Mouse (Mus musculus) myocyte (in vitro differentiated cells): ENCODE results near the gene Nos1. TPM values are rescaled to one million over a fixed set of nuclear protein-coding genes. Genes with fewer than 3 reads are reported as not detected.

ENCODE experiments used
- H3K27me3 ChIP-seq: one replicate; pipeline ENCODE4 v1.6.1; 2011; ENCODE audit not compliant: control insufficient read depth, insufficient read depth, insufficient read length
- H3K36me3 ChIP-seq: one replicate; pipeline ENCODE4 v1.6.1; 2011; ENCODE audit not compliant: control insufficient read depth, insufficient read depth
- H3K4me2 ChIP-seq: one replicate; pipeline ENCODE4 v1.6.1; 2011; ENCODE audit warnings: low read depth, control low read depth
- H3K4me3 ChIP-seq: one replicate; pipeline ENCODE4 v1.5.1; 2011; ENCODE audit warnings: mild to moderate bottlenecking, control low read depth, moderate library complexity
- H3K79me2 ChIP-seq: one replicate; pipeline ENCODE4 v1.6.1; 2011; ENCODE audit not compliant: control insufficient read depth, insufficient read depth
- H3ac ChIP-seq: one replicate; pipeline ENCODE4 v1.6.1; 2011; ENCODE audit not compliant: control insufficient read depth, insufficient read length
- CEBPB ChIP-seq: IDR thresholded peaks from 2 replicates; pipeline ENCODE4 v1.6.1; 2011; ENCODE audit warnings: mild to moderate bottlenecking, moderate library complexity; ENCODE audit not compliant: poor library complexity, insufficient read depth, severe bottlenecking
- E2F4 ChIP-seq: IDR thresholded peaks from one replicate; pipeline ENCODE4 v1.6.1; 2011; ENCODE audit warnings: mild to moderate bottlenecking, control low read depth, moderate library complexity; ENCODE audit not compliant: insufficient read depth
- MAX ChIP-seq: IDR thresholded peaks from one replicate; pipeline ENCODE4 v1.6.1; 2011; ENCODE audit warnings: low read depth, mild to moderate bottlenecking, control low read depth
- MYOD1 ChIP-seq, 3 experiments: IDR thresholded peaks; one replicate each; pipeline ENCODE4 v1.6.1; 2011; ENCODE audit warnings: control low read depth in 2 of 3, low read depth in 2 of 3, mild to moderate bottlenecking in 2 of 3, moderate library complexity in 1 of 3; ENCODE audit not compliant: insufficient read length in 2 of 3, control insufficient read depth in 1 of 3
- MYOG ChIP-seq, 3 experiments: IDR thresholded peaks; one replicate each; pipeline ENCODE4 v1.6.1; 2011; ENCODE audit warnings: control low read depth in 2 of 3, low read depth in 2 of 3, mild to moderate bottlenecking in 2 of 3; ENCODE audit not compliant: insufficient read length in 2 of 3, control insufficient read depth in 1 of 3, insufficient read depth in 1 of 3
- POLR2A ChIP-seq: IDR thresholded peaks from one replicate; pipeline ENCODE4 v1.6.1; 2011; ENCODE audit warnings: low read depth, mild to moderate bottlenecking, control low read depth, moderate library complexity; ENCODE audit not compliant: insufficient read length
- POLR2AphosphoS2 ChIP-seq: IDR thresholded peaks from one replicate; pipeline ENCODE4 v1.6.1; 2011; ENCODE audit warnings: low read depth, control low read depth; ENCODE audit not compliant: insufficient read length
- REST ChIP-seq: IDR thresholded peaks from one replicate; pipeline ENCODE4 v1.6.1; 2011; ENCODE audit warnings: mild to moderate bottlenecking, control low read depth, moderate library complexity; ENCODE audit not compliant: insufficient read depth, insufficient read length
- SRF ChIP-seq: IDR thresholded peaks from one replicate; pipeline ENCODE4 v1.6.1; 2011; ENCODE audit warnings: low read depth; ENCODE audit not compliant: control insufficient read depth, insufficient read length
- TCF12 ChIP-seq: IDR thresholded peaks from one replicate; pipeline ENCODE4 v1.6.1; 2011; ENCODE audit warnings: mild to moderate bottlenecking, control low read depth; ENCODE audit not compliant: poor library complexity, insufficient read depth, severe bottlenecking
- TCF3 ChIP-seq: IDR thresholded peaks from one replicate; pipeline ENCODE4 v1.6.1; 2011; ENCODE audit warnings: low read depth, control low read depth; ENCODE audit not compliant: insufficient read length
- USF1 ChIP-seq: IDR thresholded peaks from one replicate; pipeline ENCODE4 v1.6.1; 2011; ENCODE audit warnings: low read depth, mild to moderate bottlenecking, control low read depth, moderate library complexity
- polyA plus RNA-seq: library from polyadenylated mRNA; unstranded; fragments of >200 nt; fragmentation: generic; extraction: Trizol; gene quantifications from one replicate; pipeline ENCODE4 v1.2.1, GENCODE M21; 2012; ENCODE audit warnings: missing spikeins

Gene Nos1
- polyA plus RNA-seq, 1 experiment: 0.30 TPM

DNA sequence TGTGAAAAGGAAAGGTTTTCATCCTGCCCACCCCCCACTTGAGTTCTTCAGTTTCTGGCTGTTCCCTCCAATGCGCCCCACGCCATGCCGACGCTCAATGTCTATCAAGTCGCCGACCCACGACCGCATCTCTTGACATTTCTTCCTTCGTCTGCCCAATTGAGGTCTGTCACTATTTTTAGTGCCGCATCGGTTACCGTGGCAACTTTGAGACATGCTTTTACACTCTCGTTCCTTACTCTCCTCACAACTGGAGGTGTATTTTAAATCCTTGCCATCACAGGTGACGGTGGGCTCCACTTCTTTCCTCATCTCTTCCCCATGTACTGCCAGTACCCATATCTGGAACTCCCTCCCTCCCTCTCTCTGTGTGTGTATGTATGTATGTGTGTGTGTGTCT is 11.0 kb downstream of the Nos1 start:
- H3K27me3 ChIP-seq: no peaks in the 10 kb centered on the region
- H3ac ChIP-seq: no peak overlapping the region
- H3K4me2 ChIP-seq: no peak overlapping the region
- no peak overlapping the region for H3K4me3 ChIP-seq
- no peak for TF ChIP-seq POLR2AphosphoS2
- H3K79me2 ChIP-seq: no peaks in the 10 kb centered on the region
- no peaks in the 10 kb centered on the region for H3K36me3 ChIP-seq

DNA sequence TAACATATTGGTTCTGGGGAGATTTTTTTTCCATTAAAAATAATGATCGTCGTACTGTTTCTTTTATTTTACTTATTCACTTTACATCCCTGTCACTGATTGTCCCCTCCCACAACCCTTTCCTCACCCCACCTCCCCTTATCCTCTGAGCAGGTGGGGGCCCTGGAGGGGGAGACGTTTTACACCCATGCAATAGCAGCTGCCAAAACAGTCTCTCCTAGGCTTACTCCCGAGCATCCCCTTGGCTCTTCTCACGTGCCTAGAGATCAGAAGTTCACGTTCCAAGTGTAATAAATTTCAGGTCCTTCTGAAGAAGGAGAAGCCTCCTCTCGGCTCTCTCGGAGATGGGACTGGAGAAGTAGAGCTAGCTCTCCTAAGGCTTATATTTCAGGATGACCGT is 20.0 kb downstream of the Nos1 start:
- H3ac ChIP-seq: no peak overlapping the region
- TF ChIP-seq TCF12: no peak
- no peak for TF ChIP-seq MYOG (IDR thresholded peaks at IDR 0.05; ENCODE audit: control insufficient read depth in 1 of 3, insufficient read depth in 1 of 3, insufficient read length in 2 of 3, low read depth in 2 of 3)
- TF ChIP-seq REST: no peak
- H3K4me3 ChIP-seq: no peak overlapping the region
- H3K4me2 ChIP-seq: no peak overlapping the region
- H3K36me3 ChIP-seq: no peaks in the 10 kb centered on the region
- no peaks in the 10 kb centered on the region for H3K79me2 ChIP-seq
- no peaks in the 10 kb centered on the region for H3K27me3 ChIP-seq

- Histone ChIP-seq H3K36me3 (no peaks in the 10 kb centered on the region), H3ac (no peak overlapping the region), H3K4me3 (no peak overlapping the region), H3K4me2 (peak overlapping the region; percentile 13), H3K27me3 (no peaks in the 10 kb centered on the region), H3K79me2 (no peaks in the 10 kb centered on the region)
- TF ChIP-seq CEBPB (no peak), REST (no peak), POLR2AphosphoS2 (no peak), USF1 (no peak), TCF12 (no peak), SRF (no peak), E2F4 (no peak), POLR2A (no peak), MYOD1 (IDR thresholded peaks at IDR 0.05; ENCODE audit: control insufficient read depth in 1 of 3, insufficient read length in 2 of 3, low read depth in 2 of 3) (no peak), TCF3 (no peak), MAX (no peak), MYOG (IDR thresholded peaks at IDR 0.05; ENCODE audit: control insufficient read depth in 1 of 3, insufficient read depth in 1 of 3, insufficient read length in 2 of 3, low read depth in 2 of 3) (no peak)
Observed at GRCm38 (mm10) chr5:117802071-117802521, 21.3 kb downstream of the Nos1 start.

DNA sequence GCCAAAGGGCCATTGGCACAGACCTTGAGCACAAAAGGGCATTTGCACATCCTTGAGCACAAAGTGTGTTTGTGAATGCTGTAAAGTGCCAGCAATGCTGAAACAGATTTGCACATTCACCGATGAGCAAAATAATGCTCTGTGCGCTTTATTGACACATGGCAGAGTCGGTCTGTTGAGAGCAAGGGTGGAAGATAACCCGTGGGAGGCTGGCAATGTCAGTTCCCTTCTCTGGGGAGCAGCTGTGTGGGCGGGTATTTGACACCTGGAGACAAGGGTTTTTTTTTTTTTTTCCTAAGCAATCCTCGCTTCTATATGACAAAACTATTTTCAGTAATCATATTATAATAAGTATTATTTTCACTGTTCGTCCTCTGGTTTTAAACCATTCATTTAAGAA is 22.7 kb downstream of the Nos1 start:
- Histone ChIP-seq H3K4me2 (no peak overlapping the region), H3ac (no peak overlapping the region), H3K79me2 (no peaks in the 10 kb centered on the region), H3K27me3 (no peaks in the 10 kb centered on the region), H3K4me3 (no peak overlapping the region), H3K36me3 (no peaks in the 10 kb centered on the region)
- TF ChIP-seq TCF3 (no peak), SRF (no peak), TCF12 (no peak), E2F4 (no peak), REST (no peak), MYOD1 (IDR thresholded peaks at IDR 0.05; ENCODE audit: control insufficient read depth in 1 of 3, insufficient read length in 2 of 3, low read depth in 2 of 3) (no peak), MAX (no peak), CEBPB (no peak), USF1 (no peak), MYOG (IDR thresholded peaks at IDR 0.05; ENCODE audit: control insufficient read depth in 1 of 3, insufficient read depth in 1 of 3, insufficient read length in 2 of 3, low read depth in 2 of 3) (no peak), POLR2AphosphoS2 (no peak), POLR2A (no peak)

DNA sequence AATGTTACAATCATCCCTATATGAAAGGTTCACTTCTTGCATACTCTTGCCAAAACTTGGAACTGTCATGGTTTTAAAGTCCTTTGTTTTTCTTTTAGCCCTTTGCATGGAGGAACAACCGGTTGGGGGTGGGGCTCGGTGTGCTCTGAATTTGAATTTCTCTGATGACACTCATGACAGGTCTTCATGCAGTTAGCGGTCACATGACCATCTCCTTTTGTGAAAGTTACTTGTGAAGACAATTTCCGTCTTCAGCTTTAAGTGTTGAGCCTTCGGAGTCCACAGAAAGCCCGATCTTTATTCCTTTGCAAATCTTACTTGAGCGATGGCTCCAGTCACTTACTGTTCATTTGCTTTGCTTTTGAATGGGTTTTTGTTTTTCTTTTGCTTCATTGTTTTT is 30.1 kb downstream of the Nos1 start:
- Histone ChIP-seq H3ac (no peak overlapping the region), H3K36me3 (no peaks in the 10 kb centered on the region), H3K4me2 (no peak overlapping the region), H3K79me2 (no peaks in the 10 kb centered on the region), H3K4me3 (no peak overlapping the region), H3K27me3 (no peaks in the 10 kb centered on the region)
- TF ChIP-seq USF1 (no peak), TCF3 (no peak)

DNA sequence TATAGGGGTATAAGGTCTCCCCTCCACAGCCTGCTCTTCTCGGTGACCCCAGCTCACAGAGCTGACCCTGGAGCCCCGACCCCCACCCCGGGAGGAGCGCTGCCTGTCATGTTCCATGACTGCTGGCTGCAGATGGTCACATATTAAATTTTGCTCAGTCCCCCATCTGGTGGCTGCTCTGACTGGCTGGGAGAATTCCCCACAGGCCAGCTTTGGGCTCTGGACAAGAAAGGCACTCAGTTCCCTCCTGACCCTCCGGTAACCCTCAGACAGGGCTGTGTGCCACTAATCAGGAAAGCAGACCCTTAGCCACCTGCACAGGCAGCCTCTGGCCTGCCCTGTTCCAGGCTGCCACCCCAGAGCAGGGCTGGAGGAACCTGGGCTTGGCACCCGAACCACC is 38.0 kb downstream of the Nos1 start:
- Histone ChIP-seq H3K4me3 (no peak overlapping the region), H3K36me3 (no peaks in the 10 kb centered on the region), H3ac (no peak overlapping the region), H3K27me3 (no peaks in the 10 kb centered on the region), H3K79me2 (no peaks in the 10 kb centered on the region), H3K4me2 (no peak overlapping the region)
- TF ChIP-seq POLR2AphosphoS2 (no peak), TCF3 (no peak), TCF12 (no peak), REST (no peak), USF1 (no peak), MYOG (IDR thresholded peaks at IDR 0.05; ENCODE audit: control insufficient read depth in 1 of 3, insufficient read depth in 1 of 3, insufficient read length in 2 of 3, low read depth in 2 of 3) (no peak), MAX (no peak), POLR2A (no peak), CEBPB (no peak)
